Mouse (Mus musculus): ENCODE results near the gene Zhx3.

DNA sequence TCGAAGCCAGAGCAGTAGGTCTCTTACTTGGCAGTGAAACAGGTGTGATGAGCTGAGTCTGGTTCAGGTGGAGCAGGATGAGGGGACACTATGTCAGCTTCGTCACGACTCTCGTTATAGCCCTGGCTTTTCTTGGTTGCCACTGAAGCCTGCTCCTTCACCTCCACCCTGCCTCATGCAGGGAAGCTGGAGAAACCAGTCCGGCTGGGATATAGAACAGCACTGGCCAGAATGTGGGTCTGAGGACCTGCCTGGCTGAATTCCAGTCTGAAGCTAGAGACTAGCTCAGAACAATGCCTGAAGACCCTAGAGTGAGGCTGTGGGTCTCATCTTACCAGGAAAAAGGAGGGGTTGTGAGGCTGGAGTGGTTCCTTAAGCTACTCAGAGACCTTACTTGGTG is 18.2 kb upstream of the Zhx3 start:
- TF ChIP-seq CTCF (IDR thresholded peaks at IDR 0.05; ENCODE audit: borderline replicate concordance, insufficient read depth, low read depth, low read length), result no peak
- TF ChIP-seq POLR2A (IDR thresholded peaks at IDR 0.05; ENCODE audit: borderline replicate concordance, insufficient read depth, low read length), result no peak
